Mouse (Mus musculus) cortical plate, adult 2 months (tissue): ENCODE measurements around the gene Pde9a. TPM values are rescaled to one million over a fixed set of nuclear protein-coding genes. Genes with fewer than 3 reads are reported as not detected.

ENCODE experiments used
- H3K27ac ChIP-seq: fragments of 200-500 bp; 2 replicates; pipeline ENCODE4 v1.5.1; 2012; ENCODE audit warnings: low read length, control low read depth, inconsistent platforms; ENCODE audit not compliant: insufficient read depth
- H3K4me1 ChIP-seq: fragments of 200-500 bp; 2 replicates; pipeline ENCODE4 v1.6.1; 2011; ENCODE audit warnings: low read length; ENCODE audit not compliant: control insufficient read depth, insufficient read depth
- H3K4me3 ChIP-seq: fragments of 200-500 bp; 2 replicates; pipeline ENCODE4 v1.5.1; 2011; ENCODE audit warnings: mild to moderate bottlenecking, low read length, control low read depth; ENCODE audit not compliant: insufficient read depth
- CTCF ChIP-seq: fragments of 200-500 bp; IDR thresholded peaks from 2 replicates; pipeline ENCODE4 v1.5.1; 2011; ENCODE audit warnings: mild to moderate bottlenecking, control low read depth, low read length; ENCODE audit not compliant: insufficient read depth; ENCODE audit errors: extremely low read depth
- POLR2A ChIP-seq: fragments of 200-500 bp; IDR thresholded peaks from 2 replicates; pipeline ENCODE4 v1.6.1; 2011; ENCODE audit warnings: mild to moderate bottlenecking, low read length, control low read depth; ENCODE audit not compliant: insufficient read depth; ENCODE audit errors: extremely low read depth
- polyA plus RNA-seq: library from polyadenylated mRNA; depleted of rRNA; stranded (reverse); fragments of >200 nt; gene quantifications from 2 replicates; pipeline ENCODE4 v1.2.3, GENCODE M21; 2012

Gene Pde9a
- polyA plus RNA-seq, 1 experiment: 26.9 TPM

DNA sequence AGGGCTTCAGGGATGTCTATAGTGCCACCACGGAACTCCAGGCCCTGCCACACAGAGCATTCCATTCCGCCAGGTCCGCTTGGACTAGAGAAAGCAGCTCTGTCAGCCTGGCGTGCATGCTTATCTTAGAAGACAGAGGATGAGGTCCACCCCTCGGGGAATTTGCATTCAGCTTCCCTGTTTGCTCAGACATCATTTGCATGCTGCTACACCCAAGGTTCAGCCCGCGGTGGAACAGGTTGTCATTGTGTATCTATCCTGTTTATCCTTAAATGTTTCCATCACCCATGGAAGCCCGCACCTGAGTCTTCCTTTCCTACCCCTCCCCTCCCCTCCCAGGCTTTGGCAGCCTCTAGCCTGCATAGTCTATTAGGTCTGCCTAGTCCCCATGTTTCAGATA is 38.8 kb downstream of the Pde9a start:
- TF ChIP-seq POLR2A (no peak), CTCF (no peak)
- Histone ChIP-seq H3K27ac (no peak overlapping the region), H3K4me3 (no peak overlapping the region), H3K4me1 (peaks cover 4% of the 10 kb centered on the region; the same call in 1 of the 2 replicates)

DNA sequence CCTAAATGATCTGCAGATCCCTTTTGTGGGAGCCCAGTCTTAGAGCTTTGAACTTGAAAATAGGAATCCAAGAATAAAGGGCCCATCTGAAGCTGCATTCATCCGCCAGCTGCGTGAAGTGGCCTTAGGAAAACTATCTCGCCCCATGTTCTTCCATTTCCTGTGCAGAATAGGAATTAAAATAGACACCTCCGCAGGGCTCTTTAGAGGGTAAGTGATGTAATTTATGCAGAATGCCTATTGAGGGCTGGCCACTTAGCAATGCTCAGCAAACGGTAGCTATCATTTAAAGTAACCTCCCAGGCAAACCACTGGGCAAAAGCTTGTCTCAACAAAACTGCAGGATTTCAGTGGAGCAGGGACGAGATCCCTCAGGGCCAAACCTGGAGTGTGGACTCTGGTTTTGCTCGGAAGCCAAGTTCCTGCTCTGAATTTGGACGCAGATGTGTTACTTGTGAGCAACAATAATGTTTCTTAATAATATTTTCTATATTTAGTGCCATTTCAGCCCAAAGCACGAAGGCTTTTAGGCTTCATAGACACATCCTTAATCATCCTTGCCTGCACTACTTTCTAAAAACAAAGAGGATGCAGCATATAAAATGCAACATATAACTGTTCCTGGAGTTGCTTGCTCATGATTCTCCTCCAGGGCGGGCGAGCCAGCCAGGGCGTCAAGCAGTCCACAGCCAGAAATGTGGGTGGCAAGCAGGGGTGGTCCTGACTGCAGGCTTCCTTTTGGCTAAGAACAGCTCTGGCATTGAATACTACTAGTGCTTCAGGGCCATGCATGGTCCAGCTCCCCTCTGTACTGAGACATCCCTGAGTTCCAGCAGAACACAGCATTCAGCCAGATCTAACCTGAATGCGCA is 40.1 kb downstream of the Pde9a start:
- TF ChIP-seq POLR2A (no peak), CTCF (no peak)
- Histone ChIP-seq H3K27ac (no peak overlapping the region), H3K4me1 (peaks cover 4% of the 10 kb centered on the region; the same call in 1 of the 2 replicates), H3K4me3 (no peak overlapping the region)

DNA sequence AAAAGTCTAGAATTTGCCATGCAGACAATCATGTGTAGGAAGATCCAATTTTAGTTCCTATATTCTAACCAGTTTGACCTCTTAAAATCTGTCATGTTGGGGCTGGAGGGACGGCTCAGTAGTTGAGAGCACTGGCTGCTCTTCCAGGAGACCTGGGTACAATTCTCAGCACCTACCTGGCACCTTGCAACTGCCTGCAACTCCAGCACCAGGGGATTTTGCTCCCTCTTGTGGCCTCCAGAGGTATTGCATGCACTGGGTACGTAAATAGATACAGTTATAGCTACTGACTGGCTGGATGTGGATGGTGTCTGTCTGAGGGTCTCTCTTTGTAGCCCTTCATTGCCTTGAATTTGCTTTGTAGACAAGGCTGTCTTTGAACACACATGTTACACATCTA is 43.4 kb downstream of the Pde9a start:
- Histone ChIP-seq H3K4me3 (no peak overlapping the region), H3K27ac (no peak overlapping the region), H3K4me1 (peaks cover 4% of the 10 kb centered on the region)
- TF ChIP-seq CTCF (peak; percentile 29; the same call in 1 of the 2 replicates), POLR2A (no peak)

DNA sequence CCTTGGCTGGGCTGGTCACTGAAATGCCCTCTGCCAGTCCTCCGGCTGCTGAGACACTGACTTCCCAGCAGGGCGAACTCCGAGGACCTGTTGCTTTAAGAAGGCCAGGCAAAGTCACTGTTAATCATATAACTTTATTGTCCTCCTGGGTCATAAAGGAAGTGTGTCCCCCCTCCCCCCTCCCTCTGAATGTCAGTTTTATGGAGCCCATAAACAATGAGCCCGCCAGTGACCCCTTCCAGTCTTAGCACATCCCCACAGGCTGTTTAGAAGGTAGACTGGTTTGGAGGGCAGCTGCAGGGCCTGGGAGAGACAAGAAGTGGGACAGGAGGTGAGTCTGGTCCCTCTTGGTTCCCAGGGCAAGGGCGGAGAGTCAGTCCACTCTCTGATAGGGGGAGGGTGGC is 46.9 kb downstream of the Pde9a start:
- H3K4me3 ChIP-seq: no peak overlapping the region
- no peak overlapping the region for H3K27ac ChIP-seq
- TF ChIP-seq POLR2A: no peak
- no peak for TF ChIP-seq CTCF
- H3K4me1 ChIP-seq: peaks cover 5% of the 10 kb centered on the region

DNA sequence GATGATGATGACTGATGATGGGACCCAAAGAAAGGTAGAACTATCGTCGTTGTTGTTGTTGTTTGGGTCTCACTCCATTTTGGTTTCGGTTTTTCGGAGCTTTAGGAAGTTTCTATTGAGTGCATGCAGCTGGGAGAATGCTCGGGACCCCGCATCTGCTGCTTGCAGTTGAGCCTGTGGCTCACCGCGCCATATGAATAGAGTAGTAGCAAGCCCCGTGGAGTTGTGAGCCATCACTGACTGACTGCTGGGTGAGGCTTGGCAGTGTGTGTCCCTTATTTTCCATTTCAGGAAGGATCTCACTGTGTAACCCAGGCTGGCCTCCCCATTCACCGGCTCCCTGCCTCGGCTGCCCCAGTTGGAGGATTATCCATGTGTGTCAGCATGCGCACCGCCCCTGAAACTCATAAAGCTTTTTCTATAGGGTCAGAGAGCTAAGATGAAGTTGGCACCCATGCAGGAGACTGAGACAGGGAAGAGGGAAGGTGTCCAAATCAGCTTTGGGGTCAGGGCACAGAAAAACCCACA is 47.5 kb downstream of the Pde9a start:
- TF ChIP-seq POLR2A (no peak), CTCF (no peak)
- Histone ChIP-seq H3K27ac (no peak overlapping the region), H3K4me3 (no peak overlapping the region), H3K4me1 (peaks cover 5% of the 10 kb centered on the region)

DNA sequence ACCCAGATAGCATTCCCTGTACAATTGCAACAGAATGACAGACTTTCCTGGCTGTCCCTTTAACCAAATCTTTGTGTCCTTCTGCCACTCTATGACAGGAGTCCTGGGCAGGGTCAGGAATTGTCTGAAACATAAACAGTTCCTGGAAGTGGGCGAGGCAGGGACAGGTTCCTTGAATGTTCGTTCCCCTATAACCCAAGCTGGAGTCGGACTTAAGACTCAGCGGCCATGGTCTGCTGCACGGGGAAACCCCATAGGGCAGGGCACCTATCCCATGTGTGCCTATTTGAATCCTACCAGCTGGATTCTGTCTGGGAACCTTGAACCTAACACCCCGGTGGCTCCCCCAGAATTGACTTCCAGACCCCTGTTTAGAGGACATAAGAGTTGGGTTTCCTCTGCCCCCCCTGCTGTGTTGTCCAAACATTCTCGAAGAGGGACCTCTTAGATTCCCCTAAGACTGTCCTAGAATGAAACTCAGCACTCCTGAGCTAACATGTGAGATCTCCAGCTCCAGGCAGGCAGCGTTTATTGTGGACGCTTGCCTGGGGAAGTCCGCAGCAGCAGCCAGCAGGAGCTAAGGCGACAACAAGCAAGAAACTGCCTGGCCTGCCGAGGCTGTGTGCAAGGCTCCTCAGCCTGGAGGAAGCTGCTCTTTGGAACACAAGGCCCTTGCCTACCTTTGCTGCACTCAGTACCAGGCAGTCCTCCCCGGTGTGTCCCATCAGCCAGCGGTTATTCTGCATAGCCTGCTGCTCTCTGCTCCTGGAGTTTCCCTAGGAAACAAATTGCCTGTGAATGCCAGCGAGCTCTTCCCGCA is 48.2 kb downstream of the Pde9a start:
- Histone ChIP-seq H3K27ac (no peak overlapping the region), H3K4me3 (no peak overlapping the region)

DNA sequence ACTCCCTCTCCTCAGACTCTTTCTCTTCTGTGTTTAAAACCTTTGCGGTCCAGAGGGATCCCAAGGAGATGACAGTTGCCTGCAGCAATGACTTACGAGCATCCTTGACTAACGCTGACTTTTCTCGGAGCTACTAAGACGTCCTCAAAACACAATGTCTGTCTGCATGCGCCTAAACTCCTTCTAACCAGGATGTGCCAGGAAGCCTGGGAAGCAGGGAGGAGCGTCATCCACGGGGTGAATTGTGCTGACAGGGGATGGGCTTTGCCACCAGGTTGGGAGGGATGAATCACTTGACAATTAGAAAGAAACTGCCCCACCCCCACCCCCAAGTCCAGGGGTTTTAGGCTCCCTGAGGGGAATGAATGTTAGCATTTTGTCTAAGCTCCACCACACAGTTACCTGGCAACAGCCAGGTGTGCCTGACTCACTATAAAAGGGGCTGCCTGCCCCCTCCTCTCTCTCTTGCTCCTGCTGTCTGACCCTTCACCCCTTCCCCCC is 48.9 kb downstream of the Pde9a start:
- H3K4me1 ChIP-seq: peaks cover 5% of the 10 kb centered on the region
- TF ChIP-seq CTCF: no peak
- no peak for TF ChIP-seq POLR2A
- H3K4me3 ChIP-seq: no peak overlapping the region
- no peak overlapping the region for H3K27ac ChIP-seq

More for the DNA sequence above, 48.2 kb downstream of the Pde9a start:
- no peak for TF ChIP-seq POLR2A
- TF ChIP-seq CTCF: no peak
- peaks cover 5% of the 10 kb centered on the region for H3K4me1 ChIP-seq

DNA sequence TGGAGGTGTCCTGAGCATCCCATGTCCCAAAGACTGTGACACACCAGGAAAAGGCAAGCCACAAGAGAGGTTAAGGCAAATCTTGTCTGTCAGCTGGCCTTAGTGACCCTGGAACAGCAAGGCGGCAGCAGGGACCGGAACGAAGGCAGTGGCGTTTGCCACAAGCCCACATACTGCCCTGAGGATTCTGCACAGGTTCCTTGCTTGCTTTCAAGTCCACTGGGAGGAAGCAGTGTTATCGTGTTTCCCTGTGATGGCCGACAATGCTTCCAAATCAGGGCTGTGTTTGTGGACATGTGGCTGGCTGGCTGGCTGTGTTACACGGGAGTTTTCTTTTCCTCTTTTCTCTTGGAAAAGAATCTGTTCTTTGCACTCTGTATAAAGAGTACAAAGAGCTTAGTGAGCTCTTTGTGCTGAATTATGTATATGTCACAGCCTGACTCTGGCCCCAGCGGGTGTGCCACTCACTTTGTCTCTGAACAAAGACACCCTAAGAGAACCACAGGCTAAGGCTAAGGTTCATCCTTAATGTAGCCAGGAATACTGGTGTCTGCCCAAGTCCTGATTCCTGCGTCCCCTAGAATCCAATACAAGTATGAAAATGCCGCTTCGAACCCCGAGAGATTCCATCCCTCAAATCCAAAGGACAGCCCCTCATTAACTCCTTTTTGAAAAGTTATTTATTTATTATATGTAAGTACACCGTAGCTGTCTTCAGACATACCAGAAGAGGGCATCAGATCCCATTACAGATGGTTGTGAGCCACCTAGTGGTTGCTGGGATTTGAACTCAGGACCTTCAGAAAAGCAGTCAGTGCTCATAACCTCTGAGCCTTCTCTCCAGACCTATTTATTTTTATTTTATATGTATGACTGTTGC is 50.2 kb downstream of the Pde9a start:
- no peak overlapping the region for H3K27ac ChIP-seq
- no peak for TF ChIP-seq CTCF
- TF ChIP-seq POLR2A: no peak
- peaks cover 5% of the 10 kb centered on the region for H3K4me1 ChIP-seq
- no peak overlapping the region for H3K4me3 ChIP-seq

DNA sequence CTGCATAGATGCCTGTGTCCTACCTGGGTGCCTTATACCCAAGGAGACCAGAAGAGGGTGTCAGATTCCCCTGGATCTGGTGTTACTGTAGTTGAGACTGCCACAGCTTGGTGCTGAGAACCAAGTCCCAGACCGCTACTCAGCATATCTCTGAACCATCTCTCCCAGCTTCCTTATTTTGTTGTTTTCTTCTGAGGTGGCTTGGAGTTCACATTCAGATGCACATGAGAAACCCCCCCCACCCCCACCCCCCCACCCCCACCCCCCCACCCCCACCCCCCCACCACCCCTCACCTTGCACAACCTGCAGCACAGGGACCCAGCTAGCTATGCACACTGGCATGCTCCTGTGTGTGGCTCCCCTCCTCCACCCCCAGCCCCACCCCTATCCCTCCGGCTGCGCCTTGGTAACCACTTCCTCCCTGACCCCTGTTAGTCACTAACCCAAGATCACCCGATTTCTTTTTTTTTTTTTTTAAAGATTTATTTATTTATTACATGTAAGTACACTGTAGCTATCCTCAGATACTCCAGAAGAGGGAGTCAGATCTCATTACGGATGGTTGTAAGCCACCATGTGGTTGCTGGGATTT is 50.9 kb downstream of the Pde9a start:
- Histone ChIP-seq H3K4me1 (peaks cover 5% of the 10 kb centered on the region), H3K4me3 (no peak overlapping the region), H3K27ac (no peak overlapping the region)
- TF ChIP-seq POLR2A (no peak), CTCF (no peak)
